Mouse (Mus musculus): ENCODE results near the gene Gpatch8.
A peak's percentile ranks its signal among the peaks of the same experiment; 100 is the strongest.

Gpatch8 gene

DNA sequence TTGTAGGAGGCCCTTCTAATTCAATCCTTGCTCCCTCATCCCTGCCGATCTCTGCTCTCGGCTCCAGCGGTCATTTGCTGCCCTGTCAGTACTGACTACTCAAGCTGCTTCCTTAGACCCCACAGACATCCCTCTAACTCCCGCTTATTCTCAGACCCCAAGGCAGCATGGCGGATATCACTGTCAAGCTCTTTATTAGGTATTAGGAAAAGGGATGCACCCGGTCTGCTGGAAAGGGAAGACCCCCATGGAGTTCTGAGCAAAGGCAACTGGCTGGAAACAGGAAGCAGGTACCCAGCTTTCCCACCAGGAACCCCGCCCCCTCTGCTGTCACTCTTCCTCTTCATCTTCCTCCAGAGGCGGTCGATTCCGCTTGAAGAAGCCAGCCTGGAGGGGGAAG, 103.1 kb downstream of the Gpatch8 start:
- DNase-seq (ENCODE audit: low spot score in 2 of 2) = no peak

DNA sequence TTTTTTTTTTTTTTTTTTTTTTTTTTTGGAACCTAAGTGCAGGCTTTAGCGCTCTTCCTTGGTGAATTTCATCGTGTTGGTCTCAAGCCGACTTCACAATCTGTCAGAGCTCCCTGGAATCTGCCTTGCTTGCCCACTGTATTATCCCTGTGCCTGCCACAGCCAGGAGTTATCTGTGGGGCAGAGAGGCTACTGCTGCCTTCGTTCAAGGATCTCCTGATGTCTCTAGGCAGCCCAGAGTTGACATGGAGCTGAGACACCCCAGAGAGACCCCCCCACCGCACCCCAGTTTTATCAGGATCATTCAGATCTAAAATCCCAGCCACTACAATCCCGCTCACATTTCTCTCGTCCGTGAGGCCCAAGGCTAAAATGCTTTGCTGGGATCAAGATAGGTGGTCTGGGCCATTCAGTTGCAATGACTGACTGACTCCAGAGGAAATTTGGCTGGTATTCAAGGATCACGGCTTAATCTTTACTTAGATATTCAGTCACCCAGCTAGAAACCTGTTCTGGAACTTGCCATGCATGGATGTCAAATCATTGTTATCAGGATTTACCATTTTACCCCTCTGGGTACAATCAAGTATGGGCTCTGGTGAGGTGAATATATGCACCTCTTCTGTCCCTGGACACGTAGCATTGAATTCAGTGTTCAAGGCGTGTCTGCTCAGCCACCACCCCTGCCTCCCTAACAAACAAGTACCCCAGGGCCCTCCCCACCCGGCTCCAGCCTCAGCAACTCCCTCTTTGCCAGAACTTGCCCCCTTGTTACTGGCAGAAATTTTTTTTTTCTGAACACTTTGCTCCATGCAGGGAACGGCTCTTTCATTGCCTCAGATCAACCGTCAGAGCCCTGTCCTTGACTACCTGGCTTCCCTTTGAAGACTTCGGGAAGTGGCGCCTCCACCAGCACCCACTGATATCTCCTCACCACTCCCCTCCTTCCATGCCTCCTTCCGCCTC, 106.9 kb downstream of the Gpatch8 start:
- no peak for DNase-seq (ENCODE audit: low spot score in 2 of 2)

DNA sequence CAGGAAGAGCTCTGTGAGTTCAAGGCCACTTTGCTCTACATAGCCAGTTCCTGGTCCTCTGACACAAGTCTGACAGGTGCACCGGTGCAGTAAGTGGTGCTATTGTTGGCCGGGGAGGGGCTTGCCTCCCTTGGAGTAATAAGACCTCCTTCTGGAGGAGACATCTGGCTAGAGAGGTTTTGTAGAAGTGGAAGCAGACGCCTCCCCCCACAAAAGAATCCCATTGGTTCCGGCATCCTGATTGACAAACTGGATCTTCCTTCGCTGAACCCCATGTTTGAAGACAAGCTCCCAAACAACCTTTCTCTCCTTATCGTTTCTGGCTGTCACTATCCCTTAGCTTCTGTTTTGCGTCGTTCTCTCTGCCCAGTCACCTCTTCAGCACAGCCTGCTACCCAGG, 107.9 kb downstream of the Gpatch8 start:
- no peak for DNase-seq (ENCODE audit: low spot score in 2 of 2)

DNA sequence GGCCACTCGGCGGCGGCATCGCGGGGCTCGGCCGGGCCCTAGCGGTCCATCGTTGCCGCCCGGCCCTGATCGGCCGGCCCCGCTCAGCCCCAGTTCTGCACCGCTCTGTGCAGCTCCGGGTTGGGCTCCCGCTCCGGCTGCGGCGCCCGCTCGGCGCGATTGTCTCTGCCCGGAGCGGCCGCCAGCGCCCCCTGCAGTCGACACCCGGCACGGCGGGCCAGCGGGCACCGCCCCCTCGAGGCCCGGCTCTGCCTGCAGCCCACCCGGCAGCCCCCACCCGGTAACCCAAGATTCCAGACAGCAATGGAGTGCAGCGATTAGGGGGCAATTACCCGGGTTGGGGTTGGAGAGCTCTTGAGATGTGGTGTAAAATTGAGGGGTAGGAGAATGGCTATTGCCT, 108.7 kb downstream of the Gpatch8 start, which contains the start of gene Fam171a2:
Gene Fam171a2 (minus strand): TSS at position 186 of the 400 bp plus-strand sequence.
- DNase-seq (ENCODE audit: low spot score in 2 of 2) = peak in 1 of 2 experiments; percentile 66

DNA sequence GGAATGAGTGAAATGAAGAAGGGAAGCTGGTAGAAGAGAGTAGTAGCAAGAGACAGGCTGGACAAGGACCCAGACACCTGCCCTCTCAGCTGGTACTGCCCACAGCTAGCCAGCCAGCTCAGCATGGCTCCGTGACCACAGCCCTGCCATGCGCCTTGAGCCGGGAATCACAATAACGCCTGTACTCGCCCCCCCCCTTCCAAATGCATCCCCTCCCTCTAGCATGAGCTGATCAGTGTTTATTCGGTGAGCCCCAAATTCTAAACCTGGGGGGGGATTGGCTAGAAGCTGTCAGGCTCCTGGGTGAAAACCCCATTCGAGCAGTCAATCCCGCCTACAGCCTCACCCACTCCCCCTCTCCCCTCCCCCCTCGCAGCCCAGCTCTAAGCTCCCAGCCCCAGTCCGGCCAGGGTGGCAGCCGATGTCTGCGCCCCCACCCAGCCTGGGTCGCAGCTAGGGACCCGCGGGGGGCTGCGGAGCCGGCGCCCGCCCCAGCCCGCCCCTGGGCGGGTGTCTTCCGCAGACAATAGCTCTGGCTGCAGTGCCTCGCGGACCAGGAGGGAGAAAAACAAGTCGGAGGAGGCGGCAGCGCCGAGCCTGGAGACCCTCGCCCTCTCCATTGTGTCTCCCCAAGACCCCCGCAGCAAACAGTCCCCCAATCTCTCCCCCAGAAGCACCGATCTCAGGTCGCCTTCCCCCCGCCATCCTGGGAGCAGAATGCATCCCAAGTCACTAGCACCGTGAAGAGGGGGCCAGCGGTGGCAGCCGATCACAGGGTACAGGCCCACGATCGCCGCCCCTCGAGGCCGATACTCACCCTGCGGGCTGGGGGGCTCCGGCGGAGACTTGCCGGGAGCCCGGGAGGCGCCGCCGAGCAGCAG, 109.4 kb downstream of the Gpatch8 start:
- DNase-seq (ENCODE audit: low spot score in 2 of 2) = no peak

DNA sequence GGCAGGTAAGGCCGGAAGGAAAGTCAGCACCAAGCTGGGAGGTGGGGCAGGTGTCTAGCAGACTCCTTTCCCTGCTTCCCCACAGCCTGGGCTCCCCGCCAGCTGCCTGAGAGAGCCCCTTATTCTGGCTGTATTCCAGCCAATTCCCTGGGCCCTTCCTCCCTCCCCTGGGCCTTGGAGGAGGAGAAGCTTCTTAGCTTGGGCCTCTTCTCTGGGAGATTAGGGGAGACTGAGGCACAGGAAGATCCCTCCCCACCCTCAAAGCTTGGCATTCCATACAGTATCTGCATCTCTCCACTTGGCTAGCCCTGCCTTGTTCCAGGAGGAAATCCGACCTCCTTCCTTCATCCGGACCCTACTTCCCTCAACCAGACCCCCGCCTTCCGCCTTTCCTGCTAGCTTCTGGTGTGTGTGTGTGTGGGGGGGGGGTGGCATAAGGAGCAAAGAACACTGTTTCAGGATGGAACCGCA, 110.3 kb downstream of the Gpatch8 start:
- no peak for DNase-seq (ENCODE audit: low spot score in 2 of 2)

DNA sequence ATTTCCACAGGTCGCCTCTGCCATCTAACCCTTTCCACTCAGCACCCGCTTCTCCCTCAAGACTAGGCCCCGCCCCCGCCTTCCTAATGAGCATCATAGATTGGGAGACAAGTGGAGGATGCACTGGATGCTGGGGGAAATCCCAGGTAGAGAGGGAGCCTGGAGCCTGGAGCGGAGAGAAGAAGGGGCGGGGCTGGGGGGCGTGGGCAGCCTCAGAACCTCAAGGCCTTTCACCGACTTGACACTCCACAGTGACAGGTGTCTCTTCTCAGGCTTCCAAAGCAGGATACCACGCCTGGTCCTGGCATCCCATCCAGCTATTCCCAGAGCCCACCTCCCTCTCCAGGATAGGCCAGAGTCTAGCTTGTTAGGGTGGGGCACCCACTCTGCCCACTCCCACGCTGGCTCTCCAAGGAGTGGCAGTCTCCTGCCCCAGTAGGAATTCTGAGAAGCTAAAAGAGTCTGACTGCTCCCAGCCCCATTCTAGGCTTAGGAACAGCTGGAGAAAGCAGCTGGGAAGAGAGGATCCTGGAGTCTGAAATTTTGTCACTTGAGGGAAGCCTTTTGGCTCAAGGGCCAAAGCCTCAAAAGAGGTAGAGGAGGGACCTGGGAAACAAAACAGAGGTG, 110.8 kb downstream of the Gpatch8 start:
- no peak for DNase-seq (ENCODE audit: low spot score in 2 of 2)

DNA sequence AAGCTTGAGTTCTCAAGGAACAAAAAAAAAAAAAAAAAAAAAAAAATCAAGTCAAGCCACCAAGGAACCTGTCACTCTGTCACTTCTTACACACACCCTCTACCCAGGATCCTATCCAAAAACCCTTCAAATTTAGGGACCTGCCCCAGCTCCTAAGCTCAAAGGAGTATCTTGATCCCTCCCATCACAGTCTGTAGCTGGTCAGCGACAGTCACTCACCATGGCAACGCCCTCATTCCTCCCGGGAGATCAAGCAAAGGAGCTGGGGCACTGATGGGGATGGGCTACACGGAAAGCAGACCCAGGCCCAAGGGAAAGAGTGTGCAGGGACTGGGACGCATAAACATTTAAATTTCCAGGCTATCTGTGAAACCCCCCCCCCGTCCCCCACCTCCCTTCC, 111.4 kb downstream of the Gpatch8 start:
- no peak for DNase-seq (ENCODE audit: low spot score in 2 of 2)

DNA sequence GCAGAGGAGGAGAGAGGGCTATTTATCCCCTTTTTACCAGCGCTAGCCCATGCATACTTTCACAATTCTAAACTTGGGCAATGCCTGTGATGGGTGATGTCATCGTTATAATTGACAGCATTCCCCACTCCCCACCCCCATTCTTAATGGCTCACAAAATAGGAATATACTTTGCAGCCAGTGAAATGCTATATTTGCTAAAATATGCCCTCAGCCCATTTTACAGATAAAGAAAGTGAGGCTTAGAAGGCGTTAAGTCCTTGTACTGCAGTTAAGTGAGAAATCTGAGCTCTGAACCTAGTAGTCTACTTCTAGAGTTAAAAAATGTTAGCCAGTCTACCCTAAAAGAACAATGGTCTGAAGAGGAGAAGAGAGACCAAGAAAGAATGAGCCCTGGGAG, 111.9 kb downstream of the Gpatch8 start:
- DNase-seq (ENCODE audit: low spot score in 2 of 2) = no peak

DNA sequence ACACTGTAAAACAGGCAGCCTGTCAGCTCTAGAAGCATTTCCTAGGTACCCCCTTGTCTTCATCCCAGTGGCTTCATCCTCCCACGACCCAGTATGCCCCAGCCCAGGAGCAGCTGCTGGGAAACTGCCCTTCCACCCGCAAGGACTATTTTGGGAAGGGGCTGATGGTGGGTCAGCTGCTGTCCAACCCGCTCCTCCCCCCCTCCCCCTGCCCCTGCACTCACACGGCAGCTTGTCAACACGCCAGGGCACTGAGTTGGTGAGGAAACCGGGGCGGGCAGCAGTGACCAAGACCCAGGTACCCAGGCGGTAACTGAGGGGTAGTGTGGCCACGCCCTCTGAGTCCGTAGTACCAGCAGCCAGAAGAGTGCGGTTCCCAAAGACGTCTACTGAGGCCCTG, 112.5 kb downstream of the Gpatch8 start:
- DNase-seq (ENCODE audit: low spot score in 2 of 2) = no peak

DNA sequence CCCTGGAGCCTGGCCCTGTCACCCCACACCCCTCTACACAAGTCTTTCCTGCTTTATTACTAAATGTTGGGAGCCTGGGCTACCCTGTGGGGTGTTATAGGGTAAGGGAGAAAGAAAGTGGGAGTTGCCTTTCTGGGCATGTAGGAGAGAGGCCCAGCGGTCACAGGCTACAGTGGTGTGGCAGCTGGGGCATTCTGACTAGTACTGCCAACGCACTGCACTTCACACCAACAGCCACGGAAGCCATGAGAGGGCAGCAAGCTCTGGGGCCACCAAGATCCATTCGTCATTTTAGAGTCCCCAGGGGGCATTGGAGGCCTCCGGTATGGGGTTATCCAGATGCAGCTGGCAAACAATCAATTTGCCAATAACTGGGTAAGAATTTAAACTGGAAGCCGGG, 114.1 kb downstream of the Gpatch8 start:
- no peak for DNase-seq (ENCODE audit: low spot score in 2 of 2)

DNA sequence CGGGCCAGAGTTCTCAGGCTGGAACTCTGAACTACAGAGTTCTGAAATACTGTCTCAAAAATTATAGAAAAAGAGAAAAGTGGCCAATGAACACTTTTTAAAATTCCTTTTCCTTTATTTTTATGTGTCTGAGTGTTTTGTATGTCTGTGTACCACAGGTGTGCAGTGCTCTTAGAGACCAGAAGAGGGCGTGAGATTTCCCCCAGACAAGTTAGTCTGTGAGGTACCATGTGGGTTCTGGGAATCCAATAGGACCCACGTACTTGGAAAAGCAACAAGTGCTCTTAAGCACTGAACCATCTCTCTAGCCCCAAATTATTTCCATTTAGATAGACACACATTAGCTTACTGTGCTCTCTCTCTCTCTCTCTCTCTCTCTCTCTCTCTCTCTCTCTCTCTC, 114.8 kb downstream of the Gpatch8 start:
- DNase-seq (ENCODE audit: low spot score in 2 of 2) = no peak

DNA sequence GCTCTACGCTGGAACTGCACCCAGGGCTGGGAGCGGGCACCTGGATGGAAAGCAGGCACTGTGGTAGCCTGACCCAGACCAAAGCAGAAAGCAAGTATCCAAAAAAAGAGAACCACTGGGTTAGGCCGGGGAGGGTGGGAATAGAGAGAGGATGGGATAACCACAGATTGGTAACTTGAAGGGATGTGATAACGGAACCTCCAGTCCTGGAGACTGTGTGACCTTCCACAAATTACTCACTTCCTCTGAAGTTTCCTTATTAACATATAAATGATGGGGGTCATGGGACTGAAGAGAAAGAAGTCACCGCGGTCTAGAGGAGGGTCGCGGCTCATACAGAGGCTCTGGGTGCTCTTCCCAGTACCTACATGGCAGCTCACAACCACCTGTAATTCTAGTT, 115.9 kb downstream of the Gpatch8 start:
- DNase-seq (ENCODE audit: low spot score in 2 of 2) = no peak

DNA sequence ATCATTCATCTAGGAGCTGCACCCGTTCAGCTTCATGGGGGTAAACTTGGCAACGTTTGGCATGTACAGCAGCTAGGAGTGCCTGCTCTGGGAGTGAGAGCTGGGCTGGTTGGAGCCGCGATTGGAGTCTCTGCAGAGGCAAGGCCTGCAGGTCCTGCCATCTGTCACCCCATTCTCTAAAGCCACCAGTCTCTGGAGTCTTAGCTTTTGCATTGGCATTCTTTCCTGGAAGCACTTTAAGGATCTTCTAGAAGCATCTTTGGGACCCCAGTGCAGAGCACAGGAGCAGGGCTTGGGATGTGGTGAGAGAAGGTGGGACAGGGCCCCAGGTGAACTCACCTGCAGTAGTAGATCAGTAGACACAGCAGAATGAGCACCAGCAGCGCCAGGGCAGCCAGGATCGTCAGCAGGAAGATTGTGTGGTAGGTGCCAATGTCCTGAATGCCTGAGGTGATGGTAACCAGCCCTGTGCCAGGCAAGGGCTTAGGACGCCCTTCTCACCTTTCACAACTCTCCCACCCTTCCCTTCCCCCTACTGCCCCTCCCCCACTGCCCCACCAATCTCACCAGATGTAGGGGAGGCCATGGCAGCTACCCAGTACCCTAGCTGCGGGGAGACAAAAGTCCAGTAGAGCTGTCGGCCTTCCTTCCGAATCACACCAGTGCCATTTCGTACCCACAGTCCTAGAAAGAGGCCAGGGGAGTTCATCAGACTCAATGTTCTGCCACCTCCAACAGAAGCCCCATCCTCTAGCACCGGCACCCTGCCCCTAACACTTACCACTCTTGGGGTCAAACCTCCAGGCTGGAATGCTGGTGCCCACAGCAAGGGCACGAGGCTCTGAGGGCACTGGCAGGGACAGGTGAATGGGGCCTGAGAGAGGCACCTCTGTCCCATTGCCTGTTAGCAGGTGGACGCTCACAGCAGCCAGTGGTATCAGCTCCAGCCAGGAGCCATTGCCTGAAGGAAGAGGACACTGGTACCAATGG, 116.8 kb downstream of the Gpatch8 start:
- no peak for DNase-seq (ENCODE audit: low spot score in 2 of 2)

DNA sequence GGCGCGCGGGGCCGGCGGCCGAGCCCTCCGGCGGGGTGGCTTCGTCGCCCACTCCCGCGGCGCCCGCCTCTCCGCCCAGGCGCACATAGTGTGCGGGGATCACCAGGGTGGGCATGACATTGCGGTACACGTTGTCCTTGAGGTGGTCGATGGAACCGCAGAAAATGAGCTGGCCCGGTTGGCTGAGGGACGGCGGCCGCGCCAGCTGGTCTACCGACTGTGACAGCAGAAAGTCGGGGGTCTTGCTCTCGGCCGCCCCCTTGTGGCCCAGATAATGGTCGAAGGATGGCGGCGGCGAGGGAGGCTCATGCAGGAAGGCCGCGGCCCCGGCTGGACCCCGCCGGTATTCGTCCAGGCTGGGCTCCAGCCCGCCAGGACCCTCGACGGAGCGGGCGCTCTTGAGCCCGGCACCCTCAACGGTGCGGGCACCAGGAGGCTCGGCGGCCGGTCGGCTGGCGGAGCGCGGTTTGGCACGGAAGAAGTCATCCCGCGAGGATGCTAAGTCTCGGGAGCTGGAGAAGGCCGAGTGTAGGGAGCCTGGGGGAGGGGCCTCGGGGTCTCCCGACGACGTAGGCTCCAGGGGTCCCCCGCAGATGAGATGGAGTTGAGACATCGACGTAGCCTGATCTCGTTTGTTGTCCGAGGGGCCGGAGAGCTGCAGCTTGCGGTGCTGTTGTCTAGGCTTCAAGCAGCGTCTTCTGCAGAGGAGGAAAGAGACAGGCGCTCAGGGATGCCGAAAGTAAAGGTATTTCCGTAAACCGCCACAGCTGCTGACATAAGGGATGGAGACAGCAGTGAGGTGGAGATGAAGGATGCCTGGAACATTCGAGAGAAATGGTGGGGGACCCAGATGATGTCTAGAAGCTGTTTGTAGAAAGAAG, 117.7 kb downstream of the Gpatch8 start:
- DNase-seq (ENCODE audit: low spot score in 2 of 2) = peak in 1 of 2 experiments; percentile 74

DNA sequence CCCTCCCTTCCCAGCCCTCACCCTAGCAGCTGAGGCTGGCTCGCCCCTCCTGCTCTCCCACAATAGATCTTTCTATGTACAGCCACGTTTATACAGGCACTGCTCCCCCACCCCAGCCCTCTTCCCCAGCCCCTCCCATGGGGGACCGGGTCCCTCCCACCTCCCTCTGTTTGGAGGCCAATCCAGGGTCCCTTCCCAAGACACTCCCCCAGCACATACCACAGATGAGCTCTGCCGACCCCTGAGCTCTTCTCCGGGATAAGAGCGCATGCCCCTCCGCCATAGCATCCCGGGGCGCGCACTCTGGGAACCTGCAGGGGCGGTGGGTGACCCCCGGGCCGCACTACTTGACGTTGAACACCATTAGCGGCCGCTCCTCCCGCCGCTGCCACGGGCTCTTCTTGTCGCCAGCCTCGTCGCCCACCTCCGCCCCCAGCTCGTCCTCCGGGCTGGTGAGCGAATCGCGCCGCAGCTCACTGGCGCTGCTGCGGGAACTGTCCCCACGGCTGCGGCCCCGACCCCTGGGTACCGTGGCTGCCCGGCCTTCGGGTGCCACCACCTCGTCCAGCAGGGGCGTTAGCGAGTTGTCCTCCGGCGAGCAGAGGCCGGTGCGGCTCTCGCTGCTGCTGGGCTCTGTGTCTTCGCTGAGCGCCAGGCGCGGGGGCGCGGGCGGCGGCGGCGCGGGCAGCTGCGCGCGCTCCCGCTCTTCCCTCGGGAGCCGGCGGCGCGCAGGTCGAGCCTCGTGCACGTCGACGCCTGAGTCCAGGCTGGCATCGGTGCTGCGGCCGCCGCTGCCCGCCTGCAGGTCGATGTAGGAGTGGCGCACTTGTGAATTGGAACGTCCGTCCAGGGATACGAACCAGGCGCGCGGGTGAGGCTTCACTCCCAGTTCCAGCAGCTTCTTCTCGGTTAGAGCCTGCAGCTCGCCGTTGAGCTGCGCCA, 118.8 kb downstream of the Gpatch8 start:
- DNase-seq (ENCODE audit: low spot score in 2 of 2) = no peak

DNA sequence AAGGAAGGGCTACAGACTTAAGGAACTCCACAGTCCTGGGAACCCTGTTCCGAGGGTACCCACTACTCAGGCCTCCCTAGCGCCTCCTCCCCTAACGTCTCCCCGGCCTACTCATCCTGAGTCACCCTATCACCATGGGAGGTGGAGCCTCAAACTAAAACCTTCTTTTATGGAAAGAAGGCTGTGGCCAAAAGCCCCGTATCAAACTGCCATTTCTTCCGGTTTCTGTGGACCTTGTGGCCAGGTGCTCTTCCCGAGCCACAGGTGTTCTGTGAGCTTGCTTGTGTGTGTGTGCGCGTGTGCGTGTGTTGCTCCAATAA, 119.8 kb downstream of the Gpatch8 start:
- DNase-seq (ENCODE audit: low spot score in 2 of 2) = no peak

DNA sequence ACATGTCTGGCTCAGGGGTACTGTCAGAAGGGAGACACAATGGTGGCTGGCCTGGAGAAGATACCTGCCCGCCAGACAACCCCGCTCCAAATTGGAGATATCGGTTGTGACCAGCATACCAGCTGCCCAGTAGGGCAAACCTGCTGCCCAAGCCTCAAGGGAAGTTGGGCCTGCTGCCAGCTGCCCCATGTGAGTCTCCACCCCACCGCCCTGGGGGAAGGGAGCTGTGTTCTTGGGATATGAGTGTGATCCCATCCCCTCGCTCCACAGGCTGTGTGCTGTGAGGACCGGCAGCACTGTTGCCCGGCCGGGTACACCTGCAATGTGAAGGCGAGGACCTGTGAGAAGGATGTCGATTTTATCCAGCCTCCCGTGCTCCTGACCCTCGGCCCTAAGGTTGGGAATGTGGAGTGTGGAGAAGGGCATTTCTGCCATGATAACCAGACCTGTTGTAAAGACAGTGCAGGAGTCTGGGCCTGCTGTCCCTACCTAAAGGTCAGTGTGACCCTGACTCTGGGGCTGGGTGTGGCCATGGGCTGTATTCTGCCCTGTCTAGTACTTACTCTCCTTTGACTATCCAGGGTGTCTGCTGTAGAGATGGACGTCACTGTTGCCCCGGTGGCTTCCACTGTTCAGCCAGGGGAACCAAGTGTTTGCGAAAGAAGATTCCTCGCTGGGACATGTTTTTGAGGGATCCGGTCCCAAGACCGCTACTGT, 120.3 kb downstream of the Gpatch8 start:
- DNase-seq (ENCODE audit: low spot score in 2 of 2) = no peak
